Mouse (Mus musculus): ENCODE measurements around the gene Lin52. TPM values are rescaled to one million over a fixed set of nuclear protein-coding genes. Genes with fewer than 3 reads are reported as not detected.
A peak's percentile ranks its signal among the peaks of the same experiment; 100 is the strongest.

Gene Lin52
- polyA plus RNA-seq, 1 experiment: 4.5 TPM

- H3K27ac ChIP-seq (ENCODE audit: insufficient read depth, low read length): no peak overlapping the region
- no peak for DNase-seq (ENCODE audit: low read depth in 1 of 2, low spot score in 2 of 2)
- no peaks in the 10 kb centered on the region for H3K27me3 ChIP-seq (ENCODE audit: control insufficient read depth, insufficient read depth, low read length)
- H3K4me3 ChIP-seq (ENCODE audit: extremely low read depth, insufficient read depth, insufficient read length): no peak overlapping the region
- WGBS: 92% methylated on average over 6 of the region's 6 CpGs
- no peak for TF ChIP-seq POLR2A (IDR thresholded peaks at IDR 0.05; ENCODE audit: low read depth, low read length)
- no peak for TF ChIP-seq CTCF (IDR thresholded peaks at IDR 0.05; ENCODE audit: extremely low read depth, insufficient read depth, insufficient read length, insufficient replicate concordance)
- H3K4me1 ChIP-seq (ENCODE audit: control insufficient read depth, insufficient read depth, insufficient read length): peaks cover 2% of the 10 kb centered on the region; the same call in 1 of the 2 replicates
- no peaks in the 10 kb centered on the region for H3K36me3 ChIP-seq (ENCODE audit: control insufficient read depth, insufficient read depth, low read length)
Measured at GRCm38 (mm10) chr12:84448181-84448580, 3.0 kb upstream of the Lin52 start.

GRCm38 (mm10) chr12:84449887-84450286 is 1.3 kb upstream of the Lin52 start:
- Histone ChIP-seq H3K4me1 (ENCODE audit: control insufficient read depth, insufficient read depth, insufficient read length) (peaks cover 2% of the 10 kb centered on the region; the same call in 1 of the 2 replicates), H3K27ac (ENCODE audit: insufficient read depth, low read length) (no peak overlapping the region), H3K27me3 (ENCODE audit: control insufficient read depth, insufficient read depth, low read length) (no peaks in the 10 kb centered on the region), H3K36me3 (ENCODE audit: control insufficient read depth, insufficient read depth, low read length) (no peaks in the 10 kb centered on the region), H3K4me3 (ENCODE audit: extremely low read depth, insufficient read depth, insufficient read length) (no peak overlapping the region)
- 65% methylated on average over 10 of the region's 10 CpGs for WGBS
- no peak for TF ChIP-seq CTCF (IDR thresholded peaks at IDR 0.05; ENCODE audit: extremely low read depth, insufficient read depth, insufficient read length, insufficient replicate concordance)
- no peak for DNase-seq (ENCODE audit: low read depth in 1 of 2, low spot score in 2 of 2)

GRCm38 (mm10) chr12:84450351-84450717 is 888 bp upstream of the Lin52 start:
- no peak for DNase-seq (ENCODE audit: low read depth in 1 of 2, low spot score in 2 of 2)
- H3K4me3 ChIP-seq (ENCODE audit: extremely low read depth, insufficient read depth, insufficient read length): peak overlapping the region; percentile 66
- no peaks in the 10 kb centered on the region for H3K27me3 ChIP-seq (ENCODE audit: control insufficient read depth, insufficient read depth, low read length)
- peaks cover 2% of the 10 kb centered on the region; the same call in 1 of the 2 replicates for H3K4me1 ChIP-seq (ENCODE audit: control insufficient read depth, insufficient read depth, insufficient read length)
- peak overlapping the region; percentile 58 for H3K27ac ChIP-seq (ENCODE audit: insufficient read depth, low read length)
- no peak for TF ChIP-seq CTCF (IDR thresholded peaks at IDR 0.05; ENCODE audit: extremely low read depth, insufficient read depth, insufficient read length, insufficient replicate concordance)
- no peak for TF ChIP-seq POLR2A (IDR thresholded peaks at IDR 0.05; ENCODE audit: low read depth, low read length)
- under 1% methylated on average over 6 of the region's 6 CpGs for WGBS
- H3K36me3 ChIP-seq (ENCODE audit: control insufficient read depth, insufficient read depth, low read length): no peaks in the 10 kb centered on the region

GRCm38 (mm10) chr12:84451801-84452200 is 579 bp downstream of the Lin52 start:
- no peaks in the 10 kb centered on the region for H3K27me3 ChIP-seq (ENCODE audit: control insufficient read depth, insufficient read depth, low read length)
- WGBS: 1% methylated on average over 11 of the region's 11 CpGs
- no peak for TF ChIP-seq CTCF (IDR thresholded peaks at IDR 0.05; ENCODE audit: extremely low read depth, insufficient read depth, insufficient read length, insufficient replicate concordance)
- peaks cover under 1% of the 10 kb centered on the region; the same call in 1 of the 2 replicates for H3K36me3 ChIP-seq (ENCODE audit: control insufficient read depth, insufficient read depth, low read length)
- H3K4me3 ChIP-seq (ENCODE audit: extremely low read depth, insufficient read depth, insufficient read length): peak overlapping the region; percentile 66
- H3K4me1 ChIP-seq (ENCODE audit: control insufficient read depth, insufficient read depth, insufficient read length): peaks cover 2% of the 10 kb centered on the region; the same call in 1 of the 2 replicates
- H3K27ac ChIP-seq (ENCODE audit: insufficient read depth, low read length): peak overlapping the region; percentile 58; the same call in 1 of the 2 replicates
- DNase-seq (ENCODE audit: low read depth in 1 of 2, low spot score in 2 of 2): peak; percentile 5 to 9

- 92% methylated on average over 3 of the region's 3 CpGs for WGBS
- H3K36me3 ChIP-seq (ENCODE audit: control insufficient read depth, insufficient read depth, low read length): peaks cover 14% of the 10 kb centered on the region
- no peak for DNase-seq (ENCODE audit: low read depth in 1 of 2, low spot score in 2 of 2)
- H3K27me3 ChIP-seq (ENCODE audit: control insufficient read depth, insufficient read depth, low read length): no peaks in the 10 kb centered on the region
- H3K4me3 ChIP-seq (ENCODE audit: extremely low read depth, insufficient read depth, insufficient read length): no peak overlapping the region
- H3K4me1 ChIP-seq (ENCODE audit: control insufficient read depth, insufficient read depth, insufficient read length): peaks cover 2% of the 10 kb centered on the region; the same call in 1 of the 2 replicates
- no peak for TF ChIP-seq POLR2A (IDR thresholded peaks at IDR 0.05; ENCODE audit: low read depth, low read length)
- no peak for TF ChIP-seq CTCF (IDR thresholded peaks at IDR 0.05; ENCODE audit: extremely low read depth, insufficient read depth, insufficient read length, insufficient replicate concordance)
- no peak overlapping the region for H3K27ac ChIP-seq (ENCODE audit: insufficient read depth, low read length)
Measured at GRCm38 (mm10) chr12:84456911-84457310, 5.7 kb downstream of the Lin52 start.

- no peak for TF ChIP-seq CTCF (IDR thresholded peaks at IDR 0.05; ENCODE audit: extremely low read depth, insufficient read depth, insufficient read length, insufficient replicate concordance)
- no peak for TF ChIP-seq POLR2A (IDR thresholded peaks at IDR 0.05; ENCODE audit: low read depth, low read length)
- no peaks in the 10 kb centered on the region for H3K4me1 ChIP-seq (ENCODE audit: control insufficient read depth, insufficient read depth, insufficient read length)
- no peak for DNase-seq (ENCODE audit: low read depth in 1 of 2, low spot score in 2 of 2)
- no peak overlapping the region for H3K27ac ChIP-seq (ENCODE audit: insufficient read depth, low read length)
- no peaks in the 10 kb centered on the region for H3K27me3 ChIP-seq (ENCODE audit: control insufficient read depth, insufficient read depth, low read length)
- H3K36me3 ChIP-seq (ENCODE audit: control insufficient read depth, insufficient read depth, low read length): peaks cover 24% of the 10 kb centered on the region
- 71% methylated on average over 1 of the region's 1 CpGs for WGBS
- no peak overlapping the region for H3K4me3 ChIP-seq (ENCODE audit: extremely low read depth, insufficient read depth, insufficient read length)
Measured at GRCm38 (mm10) chr12:84459845-84460244, 8.6 kb downstream of the Lin52 start.

- Histone ChIP-seq H3K27ac (ENCODE audit: insufficient read depth, low read length) (no peak overlapping the region), H3K4me1 (ENCODE audit: control insufficient read depth, insufficient read depth, insufficient read length) (no peaks in the 10 kb centered on the region), H3K4me3 (ENCODE audit: extremely low read depth, insufficient read depth, insufficient read length) (no peak overlapping the region), H3K36me3 (ENCODE audit: control insufficient read depth, insufficient read depth, low read length) (peaks cover 25% of the 10 kb centered on the region), H3K27me3 (ENCODE audit: control insufficient read depth, insufficient read depth, low read length) (no peaks in the 10 kb centered on the region)
- no peak for DNase-seq (ENCODE audit: low read depth in 1 of 2, low spot score in 2 of 2)
- TF ChIP-seq POLR2A (IDR thresholded peaks at IDR 0.05; ENCODE audit: low read depth, low read length) (no peak), CTCF (IDR thresholded peaks at IDR 0.05; ENCODE audit: extremely low read depth, insufficient read depth, insufficient read length, insufficient replicate concordance) (no peak)
- WGBS: 90% methylated on average over 5 of the region's 5 CpGs
Measured at GRCm38 (mm10) chr12:84461416-84461815, 10.2 kb downstream of the Lin52 start.

Data from spleen, adult 2 months (tissue).